Mouse (Mus musculus): ENCODE results near the gene Olfr1019. TPM values are rescaled to one million over a fixed set of nuclear protein-coding genes. Genes with fewer than 3 reads are reported as not detected.

The Olfr1019 gene
- polyA plus RNA-seq (2014; fragmentation: Illumina TruSeq; extraction: RNeasy Lipid Tissue Mini Kit (QIAGEN cat#74804); ENCODE audit: low read depth, low replicate concordance): not detected

DNA sequence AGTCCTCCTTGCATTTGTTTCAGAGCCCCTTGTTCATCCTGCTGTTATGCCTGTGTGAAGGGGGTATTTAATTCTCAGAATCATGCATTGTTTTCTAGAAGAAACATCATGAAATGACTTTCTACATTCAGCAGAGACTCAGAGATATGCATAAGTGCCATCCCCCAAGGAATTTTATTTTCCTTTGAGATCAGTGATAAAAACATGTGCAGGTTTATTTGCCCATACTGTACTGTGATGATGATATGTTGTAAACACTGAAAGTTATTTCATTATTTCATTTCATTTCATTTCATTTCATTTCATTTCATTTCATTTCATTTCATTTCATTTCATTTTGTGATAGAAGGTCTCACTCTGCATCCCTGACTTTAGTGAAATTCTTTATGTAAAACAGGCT lies at the start of gene Olfr1019:
Gene Olfr1019, minus strand, starts transcription at position 101 of the 400 bp plus-strand sequence.

DNA sequence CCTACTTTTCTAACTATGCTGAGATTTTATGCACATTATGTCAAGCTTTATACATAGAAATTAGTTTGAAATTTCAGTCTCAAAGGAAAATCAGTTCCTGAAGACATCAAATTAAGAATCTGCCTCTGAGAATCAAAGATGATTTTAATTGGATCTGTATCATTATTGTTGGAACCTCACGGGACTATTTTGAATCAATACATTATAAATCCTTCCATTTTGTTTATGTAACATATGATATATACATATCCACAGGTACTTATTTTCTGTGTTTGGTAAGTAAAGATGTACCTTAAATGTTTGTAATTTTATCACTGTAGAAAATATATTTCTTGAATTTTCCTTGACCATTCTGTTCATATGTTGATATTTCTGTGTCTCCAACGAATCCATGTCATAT lies 40.1 kb upstream of the Olfr1019 start, which contains the start of gene Olfr1023:
Gene Olfr1023, plus strand, starts transcription at position 301 of the 400 bp plus-strand sequence.

DNA sequence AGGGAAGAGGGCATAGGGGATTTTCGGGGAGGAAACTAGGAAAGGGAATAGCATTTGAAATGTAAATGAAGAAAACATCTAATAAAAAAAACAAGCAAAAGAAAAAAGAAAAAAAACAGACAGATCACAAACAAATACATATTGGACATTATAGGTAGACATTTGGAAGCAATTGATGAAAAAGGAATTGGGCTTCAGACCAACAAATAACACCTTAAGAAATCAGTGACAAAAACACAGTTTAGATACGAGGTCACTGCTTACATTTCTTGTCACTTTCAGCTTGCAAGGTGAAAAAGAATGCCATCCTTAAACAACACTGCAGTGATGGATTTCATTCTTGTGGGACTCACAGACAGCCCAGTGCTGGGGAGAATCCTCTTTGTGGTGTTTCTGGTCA lies 23.0 kb upstream of the Olfr1019 start, which contains the start of gene Olfr1022:
Gene Olfr1022, plus strand, starts transcription at position 301 of the 400 bp plus-strand sequence.

DNA sequence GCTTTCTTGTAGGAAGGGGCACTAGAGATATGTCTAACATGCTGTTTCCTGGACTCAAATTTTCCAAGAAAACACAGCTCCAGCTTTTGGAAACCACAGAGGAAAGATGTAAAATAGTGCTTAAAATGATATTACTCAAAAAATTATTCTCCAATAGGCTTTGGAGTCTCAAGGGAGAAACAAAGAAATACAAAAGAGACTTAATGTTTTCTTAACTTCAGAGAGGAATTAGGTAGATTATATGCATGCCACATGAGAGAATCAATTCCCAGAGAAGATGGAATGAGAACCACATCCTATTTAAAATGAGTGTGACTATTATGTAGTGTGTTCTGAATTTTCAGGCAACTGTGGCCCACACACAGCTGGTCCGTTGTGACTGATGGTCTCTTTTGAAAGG lies 1.4 kb upstream of the Olfr1019 start, which contains the start of gene Olfr1020:
Gene Olfr1020, plus strand, starts transcription at position 301 of the 400 bp plus-strand sequence.

DNA sequence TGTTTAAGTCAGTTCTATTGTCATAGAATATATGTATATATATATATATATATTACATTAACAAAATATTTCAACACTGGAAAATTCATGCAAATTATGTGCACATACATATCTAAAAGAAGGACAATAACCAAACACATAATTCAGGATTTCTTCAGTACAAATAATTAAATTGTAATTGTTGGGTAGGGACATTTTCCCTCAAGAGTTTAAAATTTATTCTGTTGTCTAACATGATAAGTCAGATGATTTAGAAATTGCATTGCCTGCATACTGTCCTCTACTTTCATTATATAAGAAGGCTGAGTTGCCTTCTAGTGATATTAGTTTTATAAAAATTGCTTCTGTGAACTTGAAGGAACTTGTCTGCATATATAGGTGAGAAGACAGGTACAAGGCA lies 27.1 kb downstream of the Olfr1019 start, which contains the start of gene Olfr1018:
Gene Olfr1018, plus strand, starts transcription at position 301 of the 400 bp plus-strand sequence.

DNA sequence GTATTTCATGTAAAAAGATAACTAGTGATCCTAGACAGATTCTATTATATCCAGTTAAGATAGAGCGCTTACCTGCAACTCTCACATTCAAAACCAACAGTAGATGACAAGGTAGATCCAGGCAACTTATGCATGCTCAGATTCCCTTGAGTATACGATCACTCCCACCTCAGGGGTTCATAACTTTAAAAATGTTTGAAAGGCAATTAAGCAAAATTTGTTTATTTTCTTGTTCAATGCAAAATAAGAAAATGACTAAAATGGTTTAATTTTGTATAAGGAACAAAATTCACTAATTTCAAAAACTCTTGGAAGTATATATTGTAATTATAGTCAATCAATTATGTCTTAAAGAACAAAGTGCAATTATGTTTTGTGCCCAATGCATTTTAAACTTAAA lies 42.8 kb downstream of the Olfr1019 start, which contains the start of gene Olfr1016:
Gene Olfr1016, minus strand, starts transcription at position 101 of the 400 bp plus-strand sequence.

Other genes starting within 250 kb of the Olfr1019 start
- gene Olfr1000, start 233.6 kb downstream of the Olfr1019 start, polyA plus RNA-seq (2014; fragmentation: Illumina TruSeq; extraction: RNeasy Lipid Tissue Mini Kit (QIAGEN cat#74804); ENCODE audit: low read depth, low replicate concordance): not detected
- gene Olfr1002, start 194.8 kb downstream of the Olfr1019 start, polyA plus RNA-seq (2014; fragmentation: Illumina TruSeq; extraction: RNeasy Lipid Tissue Mini Kit (QIAGEN cat#74804); ENCODE audit: low read depth, low replicate concordance): not detected
- gene Olfr154, start 181.0 kb downstream of the Olfr1019 start, polyA plus RNA-seq (2014; fragmentation: Illumina TruSeq; extraction: RNeasy Lipid Tissue Mini Kit (QIAGEN cat#74804); ENCODE audit: low read depth, low replicate concordance): not detected
- gene Olfr1006, start 166.7 kb downstream of the Olfr1019 start, polyA plus RNA-seq (2014; fragmentation: Illumina TruSeq; extraction: RNeasy Lipid Tissue Mini Kit (QIAGEN cat#74804); ENCODE audit: low read depth, low replicate concordance): not detected
- gene Olfr1008, start 156.1 kb downstream of the Olfr1019 start, polyA plus RNA-seq (2014; fragmentation: Illumina TruSeq; extraction: RNeasy Lipid Tissue Mini Kit (QIAGEN cat#74804); ENCODE audit: low read depth, low replicate concordance): not detected
- not detected for gene Olfr1009, start 130.1 kb downstream of the Olfr1019 start, polyA plus RNA-seq (2014; fragmentation: Illumina TruSeq; extraction: RNeasy Lipid Tissue Mini Kit (QIAGEN cat#74804); ENCODE audit: low read depth, low replicate concordance)
- not detected for gene Olfr1012, start 82.7 kb downstream of the Olfr1019 start, polyA plus RNA-seq (2014; fragmentation: Illumina TruSeq; extraction: RNeasy Lipid Tissue Mini Kit (QIAGEN cat#74804); ENCODE audit: low read depth, low replicate concordance)
- not detected for gene Olfr1013, start 78.4 kb downstream of the Olfr1019 start, polyA plus RNA-seq (2014; fragmentation: Illumina TruSeq; extraction: RNeasy Lipid Tissue Mini Kit (QIAGEN cat#74804); ENCODE audit: low read depth, low replicate concordance)
- not detected for gene Olfr1014, start 72.8 kb downstream of the Olfr1019 start, polyA plus RNA-seq (2014; fragmentation: Illumina TruSeq; extraction: RNeasy Lipid Tissue Mini Kit (QIAGEN cat#74804); ENCODE audit: low read depth, low replicate concordance)
- gene Olfr1015, start 63.5 kb downstream of the Olfr1019 start, polyA plus RNA-seq (2014; fragmentation: Illumina TruSeq; extraction: RNeasy Lipid Tissue Mini Kit (QIAGEN cat#74804); ENCODE audit: low read depth, low replicate concordance): not detected
- gene Olfr1016, start 42.9 kb downstream of the Olfr1019 start, polyA plus RNA-seq (2014; fragmentation: Illumina TruSeq; extraction: RNeasy Lipid Tissue Mini Kit (QIAGEN cat#74804); ENCODE audit: low read depth, low replicate concordance): not detected
- not detected for gene Olfr1018, start 27.0 kb downstream of the Olfr1019 start, polyA plus RNA-seq (2014; fragmentation: Illumina TruSeq; extraction: RNeasy Lipid Tissue Mini Kit (QIAGEN cat#74804); ENCODE audit: low read depth, low replicate concordance)
- not detected for gene Olfr1020, start 1.5 kb upstream of the Olfr1019 start, polyA plus RNA-seq (2014; fragmentation: Illumina TruSeq; extraction: RNeasy Lipid Tissue Mini Kit (QIAGEN cat#74804); ENCODE audit: low read depth, low replicate concordance)
- gene Olfr1022, start 23.1 kb upstream of the Olfr1019 start, polyA plus RNA-seq (2014; fragmentation: Illumina TruSeq; extraction: RNeasy Lipid Tissue Mini Kit (QIAGEN cat#74804); ENCODE audit: low read depth, low replicate concordance): not detected
- gene Olfr1023, start 40.2 kb upstream of the Olfr1019 start, polyA plus RNA-seq (2014; fragmentation: Illumina TruSeq; extraction: RNeasy Lipid Tissue Mini Kit (QIAGEN cat#74804); ENCODE audit: low read depth, low replicate concordance): not detected
- gene Olfr1024, start 59.6 kb upstream of the Olfr1019 start, polyA plus RNA-seq (2014; fragmentation: Illumina TruSeq; extraction: RNeasy Lipid Tissue Mini Kit (QIAGEN cat#74804); ENCODE audit: low read depth, low replicate concordance): not detected
- not detected for gene Olfr1025-ps1, start 69.7 kb upstream of the Olfr1019 start, polyA plus RNA-seq (2014; fragmentation: Illumina TruSeq; extraction: RNeasy Lipid Tissue Mini Kit (QIAGEN cat#74804); ENCODE audit: low read depth, low replicate concordance)
- not detected for gene Olfr1026, start 76.1 kb upstream of the Olfr1019 start, polyA plus RNA-seq (2014; fragmentation: Illumina TruSeq; extraction: RNeasy Lipid Tissue Mini Kit (QIAGEN cat#74804); ENCODE audit: low read depth, low replicate concordance)
- not detected for gene Olfr1028, start 105.0 kb upstream of the Olfr1019 start, polyA plus RNA-seq (2014; fragmentation: Illumina TruSeq; extraction: RNeasy Lipid Tissue Mini Kit (QIAGEN cat#74804); ENCODE audit: low read depth, low replicate concordance)
- gene Olfr1029, start 128.4 kb upstream of the Olfr1019 start, polyA plus RNA-seq (2014; fragmentation: Illumina TruSeq; extraction: RNeasy Lipid Tissue Mini Kit (QIAGEN cat#74804); ENCODE audit: low read depth, low replicate concordance): 0.13 TPM
- gene Olfr1030, start 133.8 kb upstream of the Olfr1019 start, polyA plus RNA-seq (2014; fragmentation: Illumina TruSeq; extraction: RNeasy Lipid Tissue Mini Kit (QIAGEN cat#74804); ENCODE audit: low read depth, low replicate concordance): not detected
- not detected for gene Olfr1031, start 144.8 kb upstream of the Olfr1019 start, polyA plus RNA-seq (2014; fragmentation: Illumina TruSeq; extraction: RNeasy Lipid Tissue Mini Kit (QIAGEN cat#74804); ENCODE audit: low read depth, low replicate concordance)
- not detected for gene Olfr1032, start 160.1 kb upstream of the Olfr1019 start, polyA plus RNA-seq (2014; fragmentation: Illumina TruSeq; extraction: RNeasy Lipid Tissue Mini Kit (QIAGEN cat#74804); ENCODE audit: low read depth, low replicate concordance)
- gene Olfr1033, start 175.2 kb upstream of the Olfr1019 start, polyA plus RNA-seq (2014; fragmentation: Illumina TruSeq; extraction: RNeasy Lipid Tissue Mini Kit (QIAGEN cat#74804); ENCODE audit: low read depth, low replicate concordance): 14.7 TPM
- gene Olfr1034, start 200.4 kb upstream of the Olfr1019 start, polyA plus RNA-seq (2014; fragmentation: Illumina TruSeq; extraction: RNeasy Lipid Tissue Mini Kit (QIAGEN cat#74804); ENCODE audit: low read depth, low replicate concordance): 5.8 TPM
- gene Olfr1036, start 228.5 kb upstream of the Olfr1019 start, polyA plus RNA-seq (2014; fragmentation: Illumina TruSeq; extraction: RNeasy Lipid Tissue Mini Kit (QIAGEN cat#74804); ENCODE audit: low read depth, low replicate concordance): not detected
- not detected for gene Olfr1037, start 241.9 kb upstream of the Olfr1019 start, polyA plus RNA-seq (2014; fragmentation: Illumina TruSeq; extraction: RNeasy Lipid Tissue Mini Kit (QIAGEN cat#74804); ENCODE audit: low read depth, low replicate concordance)